Mouse (Mus musculus): ENCODE measurements around the gene Yy1. TPM values are rescaled to one million over a fixed set of nuclear protein-coding genes. Genes with fewer than 3 reads are reported as not detected.
A peak's percentile ranks its signal among the peaks of the same experiment; 100 is the strongest.

The Yy1 gene
- polyA plus RNA-seq, 1 experiment from 2014 or later = 10.3 TPM

DNA sequence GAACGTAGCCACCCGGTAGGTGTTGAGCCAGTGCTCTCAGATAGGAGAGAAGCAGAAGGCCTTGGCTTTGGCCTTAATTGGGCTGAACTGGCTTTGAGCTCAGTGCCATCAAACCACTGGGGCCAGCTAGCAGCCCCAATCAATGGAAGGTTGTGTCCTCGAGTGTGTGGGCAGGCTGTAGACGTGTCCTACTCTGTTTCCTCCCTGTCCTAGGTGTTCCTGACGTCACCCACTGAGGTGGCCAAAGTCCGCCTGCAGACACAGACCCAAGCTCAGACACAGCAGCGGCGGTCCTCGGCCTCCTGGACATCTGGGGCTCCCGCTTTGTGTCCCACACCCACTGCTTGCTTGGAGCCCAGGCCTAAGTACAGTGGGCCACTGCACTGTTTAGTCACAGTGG lies 62.3 kb downstream of the Yy1 start:
- no peaks in the 10 kb centered on the region for H3K9me3 ChIP-seq (ENCODE audit: control insufficient read depth)
- no peaks in the 10 kb centered on the region for H3K4me1 ChIP-seq (replicated peaks; ENCODE audit: control insufficient read depth, insufficient read depth, low read length)
- H3K36me3 ChIP-seq (ENCODE audit: control insufficient read depth, insufficient read depth) = peaks cover 4% of the 10 kb centered on the region; the same call in 1 of the 2 replicates
- 55% methylated on average over 10 of the region's 10 CpGs for WGBS
- H3K27me3 ChIP-seq (replicated peaks; ENCODE audit: control insufficient read depth, insufficient read depth, low read length) = no peaks in the 10 kb centered on the region
- H3K4me3 ChIP-seq (ENCODE audit: low read depth, low read length) = no peak overlapping the region
- no peak overlapping the region for H3K9ac ChIP-seq (ENCODE audit: low read depth, low read length)
- ATAC-seq = peak; percentile 87
- TF ChIP-seq CTCF (IDR thresholded peaks at IDR 0.05; ENCODE audit: low read depth) = no peak
- H3K4me2 ChIP-seq (replicated peaks; ENCODE audit: low read depth) = peak overlapping the region; percentile 37; the same call in 1 of the 2 replicates
- peak overlapping the region; percentile 9; the same call in 1 of the 2 replicates for H3K27ac ChIP-seq (ENCODE audit: low read depth, low read length)

DNA sequence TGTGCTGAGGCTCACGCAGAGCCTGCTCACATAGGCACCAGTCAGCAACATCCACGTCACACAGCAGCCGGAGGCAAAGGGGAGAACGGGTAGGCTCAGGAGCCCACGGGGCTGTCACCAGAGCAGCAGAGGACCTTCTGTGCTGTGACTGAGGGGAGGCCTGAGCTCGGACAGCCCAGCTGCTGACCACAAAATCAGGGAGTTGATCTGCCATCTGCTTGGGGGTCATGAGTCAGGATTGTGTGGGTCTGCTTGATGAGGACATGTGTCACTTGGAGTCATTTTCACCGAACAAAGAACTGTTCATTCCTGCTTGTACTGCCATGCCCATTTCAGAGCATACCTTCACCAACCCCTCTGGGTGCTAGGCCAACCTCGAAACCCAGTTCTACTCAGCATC lies 63.4 kb downstream of the Yy1 start:
- Histone ChIP-seq H3K27ac (ENCODE audit: low read depth, low read length) (no peak overlapping the region), H3K36me3 (ENCODE audit: control insufficient read depth, insufficient read depth) (peaks cover 15% of the 10 kb centered on the region), H3K4me1 (replicated peaks; ENCODE audit: control insufficient read depth, insufficient read depth, low read length) (no peaks in the 10 kb centered on the region), H3K9ac (ENCODE audit: low read depth, low read length) (no peak overlapping the region), H3K27me3 (replicated peaks; ENCODE audit: control insufficient read depth, insufficient read depth, low read length) (no peaks in the 10 kb centered on the region), H3K9me3 (ENCODE audit: control insufficient read depth) (no peaks in the 10 kb centered on the region), H3K4me3 (ENCODE audit: low read depth, low read length) (no peak overlapping the region), H3K4me2 (replicated peaks; ENCODE audit: low read depth) (0 out of 2 replicates have a peak overlapping the region, but pooled peaks have one; percentile 37)
- no peak for TF ChIP-seq CTCF (IDR thresholded peaks at IDR 0.05; ENCODE audit: low read depth)
- 86% methylated on average over 8 of the region's 8 CpGs for WGBS
- no peak for ATAC-seq

DNA sequence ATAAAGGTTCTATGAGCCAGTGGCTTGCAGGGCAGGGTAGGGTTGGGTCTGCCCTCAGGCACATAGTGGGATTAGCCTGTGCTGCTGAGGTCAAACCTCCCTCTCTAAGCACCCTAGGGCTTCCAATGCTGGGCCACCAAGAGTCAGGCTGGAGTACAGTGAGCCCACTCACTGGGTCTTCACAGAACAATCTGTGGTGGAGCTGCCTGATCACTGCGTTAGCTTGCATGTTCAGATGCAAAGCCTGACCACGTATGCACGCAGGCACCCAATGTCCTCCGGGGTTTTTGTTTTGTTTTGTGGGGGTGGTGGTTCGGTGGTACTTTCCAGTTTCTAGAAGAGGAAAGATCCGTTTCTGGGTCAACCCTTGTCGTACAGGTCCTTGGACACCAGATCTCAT lies 64.3 kb downstream of the Yy1 start:
- Histone ChIP-seq H3K27ac (ENCODE audit: low read depth, low read length) (no peak overlapping the region), H3K27me3 (replicated peaks; ENCODE audit: control insufficient read depth, insufficient read depth, low read length) (no peaks in the 10 kb centered on the region), H3K4me2 (replicated peaks; ENCODE audit: low read depth) (no peak overlapping the region), H3K4me1 (replicated peaks; ENCODE audit: control insufficient read depth, insufficient read depth, low read length) (no peaks in the 10 kb centered on the region), H3K9me3 (ENCODE audit: control insufficient read depth) (no peaks in the 10 kb centered on the region), H3K36me3 (ENCODE audit: control insufficient read depth, insufficient read depth) (peaks cover 21% of the 10 kb centered on the region), H3K4me3 (ENCODE audit: low read depth, low read length) (no peak overlapping the region), H3K9ac (ENCODE audit: low read depth, low read length) (no peak overlapping the region)
- ATAC-seq = no peak
- TF ChIP-seq CTCF (IDR thresholded peaks at IDR 0.05; ENCODE audit: low read depth) = no peak
- 88% methylated on average over 7 of the region's 7 CpGs for WGBS

DNA sequence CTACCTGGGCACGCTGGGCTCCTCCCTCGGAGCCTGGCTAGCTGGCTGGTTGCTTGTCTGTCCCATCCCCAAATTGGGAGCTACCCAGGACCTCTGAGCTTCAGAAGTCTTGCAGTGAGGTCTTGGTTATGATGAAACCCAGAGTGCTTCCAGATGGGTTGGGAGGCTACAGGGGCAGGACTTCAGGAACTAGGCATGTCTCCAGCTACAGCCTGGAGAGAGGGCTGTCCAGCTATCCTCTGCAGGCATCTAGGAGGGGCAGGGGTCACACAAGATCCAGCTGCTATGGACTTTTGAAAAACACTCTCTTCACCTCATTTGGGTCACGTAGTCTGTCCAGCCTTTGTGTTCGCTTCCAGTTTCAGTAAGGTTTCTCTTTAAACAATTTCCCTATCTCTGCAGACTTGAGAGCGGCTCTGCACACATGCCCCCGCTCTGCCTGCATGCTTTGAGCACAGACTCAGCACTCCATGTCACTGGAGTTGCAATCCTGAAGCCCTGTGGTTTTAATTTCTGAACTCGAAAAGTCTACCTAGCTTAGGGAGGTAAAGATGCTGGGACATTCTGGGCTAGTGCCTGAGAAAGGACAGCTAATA lies 64.9 kb downstream of the Yy1 start:
- Histone ChIP-seq H3K4me1 (replicated peaks; ENCODE audit: control insufficient read depth, insufficient read depth, low read length) (no peaks in the 10 kb centered on the region), H3K36me3 (ENCODE audit: control insufficient read depth, insufficient read depth) (peaks cover 24% of the 10 kb centered on the region), H3K4me2 (replicated peaks; ENCODE audit: low read depth) (no peak overlapping the region), H3K27me3 (replicated peaks; ENCODE audit: control insufficient read depth, insufficient read depth, low read length) (no peaks in the 10 kb centered on the region), H3K4me3 (ENCODE audit: low read depth, low read length) (no peak overlapping the region), H3K9me3 (ENCODE audit: control insufficient read depth) (no peaks in the 10 kb centered on the region), H3K27ac (ENCODE audit: low read depth, low read length) (no peak overlapping the region), H3K9ac (ENCODE audit: low read depth, low read length) (no peak overlapping the region)
- no peak for ATAC-seq
- WGBS = 68% methylated on average over 7 of the region's 7 CpGs
- no peak for TF ChIP-seq CTCF (IDR thresholded peaks at IDR 0.05; ENCODE audit: low read depth)

DNA sequence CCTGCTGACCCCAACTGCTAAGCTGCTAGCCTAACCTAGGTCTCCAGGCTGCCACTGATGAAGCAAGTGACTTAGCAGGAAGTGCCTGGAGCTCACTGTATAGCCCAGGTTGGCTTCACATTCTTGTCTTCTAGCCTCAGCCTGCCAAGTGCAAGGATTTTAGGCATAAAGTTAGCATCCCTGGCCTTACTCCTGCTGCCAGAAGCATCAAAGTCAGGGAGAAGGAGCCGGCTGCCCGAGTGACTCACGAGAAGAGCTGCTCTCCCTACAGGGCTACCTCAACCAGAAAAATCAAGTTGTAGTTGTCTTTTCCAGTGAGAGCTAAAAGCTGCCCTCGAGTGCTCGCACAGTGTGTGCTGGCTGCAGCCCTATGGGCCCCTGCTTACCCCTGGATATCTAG lies 65.7 kb downstream of the Yy1 start:
- Histone ChIP-seq H3K9ac (ENCODE audit: low read depth, low read length) (no peak overlapping the region), H3K4me2 (replicated peaks; ENCODE audit: low read depth) (no peak overlapping the region), H3K36me3 (ENCODE audit: control insufficient read depth, insufficient read depth) (peaks cover 32% of the 10 kb centered on the region), H3K4me1 (replicated peaks; ENCODE audit: control insufficient read depth, insufficient read depth, low read length) (no peaks in the 10 kb centered on the region), H3K9me3 (ENCODE audit: control insufficient read depth) (no peaks in the 10 kb centered on the region), H3K4me3 (ENCODE audit: low read depth, low read length) (no peak overlapping the region), H3K27ac (ENCODE audit: low read depth, low read length) (no peak overlapping the region), H3K27me3 (replicated peaks; ENCODE audit: control insufficient read depth, insufficient read depth, low read length) (no peaks in the 10 kb centered on the region)
- no peak for ATAC-seq
- 84% methylated on average over 5 of the region's 5 CpGs for WGBS
- TF ChIP-seq CTCF (IDR thresholded peaks at IDR 0.05; ENCODE audit: low read depth) = no peak

DNA sequence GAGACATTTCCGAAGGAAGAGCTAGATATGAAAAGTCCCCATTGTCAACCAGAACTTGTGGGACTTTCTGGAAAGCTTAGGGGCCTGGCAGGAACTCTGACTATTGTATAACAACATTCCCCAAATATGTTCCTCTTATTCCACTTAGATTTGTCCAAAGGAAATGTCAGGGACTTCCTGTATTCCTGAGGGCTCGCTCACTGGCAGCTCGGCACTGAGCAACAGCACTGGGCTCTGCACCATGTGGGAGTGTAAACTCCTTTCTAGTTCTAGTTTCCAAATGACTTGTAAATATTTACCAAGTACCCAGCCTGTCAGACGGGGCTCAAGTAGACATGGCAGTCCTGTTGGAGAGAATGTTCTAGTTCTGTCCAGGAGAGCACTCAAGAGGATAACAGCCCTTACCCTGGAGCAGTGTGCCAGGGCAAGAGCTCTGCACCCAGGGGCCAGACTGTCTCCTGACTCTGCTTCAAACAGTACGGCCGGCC lies 72.3 kb downstream of the Yy1 start:
- Histone ChIP-seq H3K4me1 (replicated peaks; ENCODE audit: control insufficient read depth, insufficient read depth, low read length) (no peaks in the 10 kb centered on the region), H3K4me2 (replicated peaks; ENCODE audit: low read depth) (no peak overlapping the region), H3K36me3 (ENCODE audit: control insufficient read depth, insufficient read depth) (peaks cover 67% of the 10 kb centered on the region), H3K9ac (ENCODE audit: low read depth, low read length) (no peak overlapping the region), H3K27ac (ENCODE audit: low read depth, low read length) (peak overlapping the region; percentile 30; the same call in 1 of the 2 replicates), H3K9me3 (ENCODE audit: control insufficient read depth) (no peaks in the 10 kb centered on the region), H3K27me3 (replicated peaks; ENCODE audit: control insufficient read depth, insufficient read depth, low read length) (no peaks in the 10 kb centered on the region), H3K4me3 (ENCODE audit: low read depth, low read length) (no peak overlapping the region)
- no peak for ATAC-seq
- no peak for TF ChIP-seq CTCF (IDR thresholded peaks at IDR 0.05; ENCODE audit: low read depth)
- WGBS = 58% methylated on average over 6 of the region's 6 CpGs

All from intestine, postnatal 0 days (tissue).